Comparison of ENCODE assay signal across 8 mouse cellular contexts in the genomic region with DNA sequence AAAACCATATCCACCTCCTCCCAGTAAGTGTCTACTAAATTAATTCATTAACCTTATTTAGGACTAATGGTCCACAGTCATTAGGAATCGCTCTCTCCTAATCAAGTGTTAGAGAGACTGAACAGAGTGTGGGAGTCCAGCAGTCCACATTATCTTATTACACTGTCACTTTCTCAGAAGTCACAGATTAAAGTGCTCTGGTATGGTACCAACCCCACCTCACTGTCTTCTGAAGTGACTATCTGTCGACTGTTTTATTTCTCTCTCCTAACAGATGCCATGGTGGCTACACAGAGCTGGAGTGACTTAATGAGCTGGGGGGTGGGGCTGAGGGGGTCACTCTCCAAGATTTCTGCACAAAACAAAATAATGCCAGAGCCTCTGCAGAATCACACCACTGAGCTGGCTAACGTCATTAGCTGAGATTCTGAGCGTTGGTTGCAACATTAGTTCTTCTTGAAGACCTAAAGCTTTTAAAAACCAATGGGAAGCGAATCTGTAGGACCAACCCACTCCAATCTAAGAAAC. TPM values are rescaled to one million over a fixed set of nuclear protein-coding genes. Genes with fewer than 3 reads are reported as not detected.
A peak's percentile ranks its signal among the peaks of the same experiment; 100 is the strongest.
DNase-seq lines count a peak whose midpoint lies in the region; ATAC-seq and TF ChIP-seq lines count a peak whose summit lies in the region.

No protein-coding gene starts in this region.

- peak overlapping the region; percentile 97 for H3K4me2 ChIP-seq in heart, embryonic 11.5 days
- peak overlapping the region; percentile 75 for H3K4me2 ChIP-seq in heart, embryonic 16.5 days (ENCODE audit: low read depth, low read length)
- H3K4me2 ChIP-seq in liver, postnatal 0 days (ENCODE audit: low read depth, low read length), result peak overlapping the region; percentile 86

- no peaks in the 10 kb centered on the region for H3K27me3 ChIP-seq in heart, embryonic 11.5 days (ENCODE audit: control insufficient read depth, insufficient read depth, low read length)
- no peaks in the 10 kb centered on the region for H3K27me3 ChIP-seq in heart, embryonic 16.5 days (ENCODE audit: control insufficient read depth, insufficient read depth, low read length)
- peaks cover 22% of the 10 kb centered on the region for H3K27me3 ChIP-seq in liver, postnatal 0 days (ENCODE audit: insufficient read depth, low read length)

- no peak for TF ChIP-seq EP300 in liver, postnatal 0 days (IDR thresholded peaks at IDR 0.05; ENCODE audit: low read depth)

- peaks cover 32% of the 10 kb centered on the region for H3K4me1 ChIP-seq in heart, embryonic 11.5 days (ENCODE audit: control insufficient read depth, insufficient read depth, low read length)
- H3K4me1 ChIP-seq in heart, embryonic 16.5 days (ENCODE audit: control insufficient read depth, insufficient read depth, low read length), result peaks cover 35% of the 10 kb centered on the region
- H3K4me1 ChIP-seq in liver, postnatal 0 days (ENCODE audit: insufficient read depth), result 0 out of 2 replicates have a peak, but pooled peaks cover 2% of the 10 kb centered on the region

- no peaks in the 10 kb centered on the region for H3K36me3 ChIP-seq in heart, embryonic 11.5 days (ENCODE audit: control insufficient read depth, insufficient read depth, low read length)
- H3K36me3 ChIP-seq in heart, embryonic 16.5 days (ENCODE audit: control insufficient read depth, insufficient read depth), result peaks cover 4% of the 10 kb centered on the region; the same call in 1 of the 2 replicates
- H3K36me3 ChIP-seq in liver, postnatal 0 days (replicated peaks; ENCODE audit: insufficient read depth, low read length), result no peaks in the 10 kb centered on the region

- peak overlapping the region; percentile 82 for H3K4me3 ChIP-seq in heart, embryonic 11.5 days (ENCODE audit: low read depth, low read length)
- peak overlapping the region; percentile 92 for H3K4me3 ChIP-seq in heart, embryonic 16.5 days (ENCODE audit: low read length)
- H3K4me3 ChIP-seq in liver, postnatal 0 days (ENCODE audit: low read depth, low read length), result no peak overlapping the region

- H3K9ac ChIP-seq in heart, embryonic 11.5 days (ENCODE audit: low read depth, low read length), result peak overlapping the region; percentile 90
- H3K9ac ChIP-seq in heart, embryonic 16.5 days (ENCODE audit: low read length), result peak overlapping the region; percentile 99
- H3K9ac ChIP-seq in liver, postnatal 0 days (replicated peaks), result no peak overlapping the region

- no peak for ATAC-seq in heart, embryonic 11.5 days (replicated peaks; ENCODE audit: insufficient number of reproducible peaks, low FRiP score, low TSS enrichment)
- no peak for ATAC-seq in heart, embryonic 16.5 days (replicated peaks; ENCODE audit: extremely low read depth, insufficient read depth, low FRiP score)
- ATAC-seq in liver, postnatal 0 days, result no peak

- TF ChIP-seq CTCF in liver, postnatal 0 days (IDR thresholded peaks at IDR 0.05; ENCODE audit: low read depth), result no peak

- 11% methylated on average over 5 of the region's 5 CpGs for WGBS in heart, embryonic 11.5 days (ENCODE audit: insufficient replicate concordance)
- 13% methylated on average over 5 of the region's 5 CpGs for WGBS in heart, embryonic 16.5 days
- 47% methylated on average over 5 of the region's 5 CpGs for WGBS in liver, postnatal 0 days (ENCODE audit: insufficient replicate concordance)

- no peak for DNase-seq in heart, adult 18-20 months
- DNase-seq in adipocyte (ENCODE audit: low spot score), result peak; percentile 11
- no peak for DNase-seq in liver, postnatal 0 days
- no peak for DNase-seq in left cerebral cortex, adult 11 months (ENCODE audit: low spot score)
- DNase-seq in cerebellum, adult 11-12 months, result no peak
- DNase-seq in B cell, adult 2 months, result no peak

- H3K9me3 ChIP-seq in heart, embryonic 11.5 days (replicated peaks; ENCODE audit: control insufficient read depth, low read length), result no peaks in the 10 kb centered on the region
- H3K9me3 ChIP-seq in heart, embryonic 16.5 days (replicated peaks; ENCODE audit: control insufficient read depth, low read length), result no peaks in the 10 kb centered on the region
- no peaks in the 10 kb centered on the region for H3K9me3 ChIP-seq in liver, postnatal 0 days (ENCODE audit: low read length)

- H3K27ac ChIP-seq in heart, embryonic 11.5 days (ENCODE audit: low read depth, low read length), result peak overlapping the region; percentile 99
- H3K27ac ChIP-seq in heart, embryonic 16.5 days (ENCODE audit: low read length), result peak overlapping the region; percentile 98
- H3K27ac ChIP-seq in liver, postnatal 0 days (ENCODE audit: low read depth), result no peak overlapping the region

RNA-seq across cellular contexts. Expression of a gene that starts 3.0 kb away (rescaled TPM):
- 93.7 and 110 TPM in 2 replicates for polyA plus RNA-seq in heart, embryonic 11.5 days (2014; fragmentation: Nextera tagmentation; extraction: Ambion mirVana)
- 100 to 1,000 TPM in 1 of 2 experiments, 10 to 100 TPM in 1; 88.3 to 107 TPM for total RNA-seq in heart, adult 18-20 months (2021)
- polyA plus RNA-seq in heart, embryonic 16.5 days (2015; fragmentation: Nextera tagmentation; extraction: Ambion mirVana), result 159 and 160 TPM in 2 replicates
- polyA plus RNA-seq in liver, postnatal 0 days (2015; fragmentation: Nextera tagmentation; extraction: Ambion mirVana), result 8.6 and 8.7 TPM in 2 replicates
